Mouse (Mus musculus) testis, adult 2 months (tissue): ENCODE data around the gene Grin2b.

Experiments used
- CTCF ChIP-seq: fragments of 200-500 bp; IDR thresholded peaks from 2 replicates; pipeline ENCODE4 v1.5.1; 2012; ENCODE audit warnings: low read depth, mild to moderate bottlenecking, inconsistent platforms, low read length, moderate library complexity; ENCODE audit not compliant: control insufficient read depth, insufficient read depth, insufficient replicate concordance
- POLR2A ChIP-seq: fragments of 200-500 bp; IDR thresholded peaks from 2 replicates; pipeline ENCODE4 v1.6.1; 2012; ENCODE audit warnings: low read depth, mild to moderate bottlenecking, inconsistent platforms, low read length, moderate library complexity; ENCODE audit not compliant: control insufficient read depth

- TF ChIP-seq CTCF (no peak), POLR2A (no peak)
Observed at GRCm38 (mm10) chr6:136020460-136020859, 152.9 kb downstream of the Grin2b start.
